Mouse (Mus musculus) T-helper 2 cell (primary cell): ENCODE measurements around the gene Lcmt1.

Experiments
- in situ Hi-C: fragments of 300-600 bp; cut with MboI, MseI; formaldehyde crosslinking; loops from one replicate; pipeline ENCODE4 v1.15.1; 2025; ENCODE audit warnings: high pct_unique_total_duplicates

The Lcmt1 gene

DNA sequence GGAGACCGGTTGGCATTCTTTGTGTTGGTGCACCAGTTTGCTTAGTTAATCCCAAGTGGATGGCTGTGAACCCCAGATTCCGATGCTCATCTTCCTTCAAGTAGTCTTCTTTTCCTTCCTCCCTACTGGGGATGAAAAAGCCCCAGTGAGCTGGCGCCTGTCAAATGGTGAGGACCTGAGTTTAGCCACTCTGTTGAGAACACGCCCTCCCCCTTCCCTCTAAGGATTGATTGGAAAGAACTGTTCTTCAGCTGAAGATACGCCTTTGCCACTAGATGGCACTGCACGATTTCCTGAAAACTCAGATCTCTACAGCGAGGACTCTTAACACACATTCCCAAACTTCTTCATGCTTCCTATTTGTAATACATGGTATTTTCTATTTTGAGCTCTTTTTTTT is 29.2 kb downstream of the Lcmt1 start:
- in situ Hi-C loops, result no loop called here

DNA sequence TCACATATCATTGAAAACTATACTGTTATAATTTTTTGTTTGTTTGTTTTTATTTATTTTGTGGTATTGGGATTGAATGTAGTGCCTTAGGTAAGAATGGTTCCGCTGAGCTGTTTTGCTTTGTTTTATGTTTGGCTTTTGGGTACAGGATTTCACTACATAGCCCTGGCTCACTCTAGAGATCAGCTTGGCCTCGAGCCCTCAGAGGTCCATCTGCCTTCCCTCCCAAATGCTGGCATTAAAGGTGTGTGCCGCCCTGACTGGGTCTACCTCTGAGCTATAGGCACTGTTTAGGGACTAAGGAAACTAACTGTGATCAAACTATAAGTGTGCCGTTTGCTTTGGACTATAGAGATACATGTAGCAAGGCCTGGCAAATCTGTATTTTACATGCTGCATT is 29.7 kb downstream of the Lcmt1 start:
- in situ Hi-C loops, result no loop called here

DNA sequence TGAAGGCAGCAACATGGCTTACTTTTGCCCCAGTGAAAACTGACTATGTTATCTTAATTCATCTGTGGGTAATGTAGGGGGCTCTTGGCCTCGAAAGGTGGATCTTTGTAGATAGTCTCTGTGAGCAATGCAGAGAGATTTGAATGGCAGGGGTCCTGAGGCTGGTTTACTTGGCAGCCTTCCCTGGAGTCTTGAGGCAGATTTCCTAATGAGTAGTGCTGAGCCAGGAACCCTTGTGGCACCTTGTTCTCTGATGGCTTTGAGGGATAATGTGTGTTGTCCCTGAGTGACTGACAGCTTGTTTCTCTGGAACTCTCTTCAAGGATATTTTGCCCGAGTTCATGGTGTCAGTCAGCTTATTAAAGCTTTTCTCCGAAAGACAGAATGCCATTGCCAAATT is 31.5 kb downstream of the Lcmt1 start:
- in situ Hi-C loops, result no loop called here

GRCm38 (mm10) chr7:123404198-123404597 is 34.6 kb downstream of the Lcmt1 start:
- in situ Hi-C loops, result no loop called here

DNA sequence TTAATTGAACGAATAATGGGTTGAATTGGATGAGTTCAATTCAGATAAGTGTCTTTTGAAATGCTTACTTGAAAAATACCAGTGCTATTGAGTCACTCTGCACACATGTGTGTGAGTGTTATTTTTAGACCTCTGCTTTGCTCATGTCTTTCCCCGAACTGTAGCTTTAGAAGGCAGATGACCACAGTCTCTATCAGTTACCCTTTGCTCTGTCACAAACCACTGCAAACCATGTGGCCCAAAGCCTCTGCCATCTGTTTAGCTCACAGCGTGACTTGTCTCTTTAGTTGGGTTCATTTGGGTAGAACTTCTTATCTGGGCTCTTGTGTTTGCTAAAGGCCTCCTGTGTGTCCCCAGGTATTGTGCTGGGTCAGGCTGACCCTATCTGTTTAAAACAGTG is 36.0 kb downstream of the Lcmt1 start:
- in situ Hi-C loops, result no loop called here

DNA sequence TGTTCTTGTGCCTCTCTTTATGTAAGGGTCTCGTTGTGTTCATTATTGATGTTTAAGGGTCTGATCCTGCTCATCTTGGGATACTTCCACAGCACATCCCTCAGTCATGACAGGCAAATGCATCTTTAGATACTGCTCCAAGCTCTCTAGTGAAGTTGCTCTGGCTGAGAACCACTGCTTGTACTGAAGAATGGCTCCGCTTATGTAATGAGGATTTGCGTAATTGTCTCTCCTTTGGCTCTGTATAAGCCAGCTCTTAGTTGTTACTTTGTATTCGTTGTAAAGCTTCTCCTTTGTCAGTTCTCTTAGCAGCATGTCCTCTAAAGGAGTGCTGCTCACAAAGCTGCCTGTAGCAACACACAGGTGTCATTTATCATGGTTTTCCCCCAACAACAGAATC is 37.4 kb downstream of the Lcmt1 start:
- in situ Hi-C loops, result no loop called here

DNA sequence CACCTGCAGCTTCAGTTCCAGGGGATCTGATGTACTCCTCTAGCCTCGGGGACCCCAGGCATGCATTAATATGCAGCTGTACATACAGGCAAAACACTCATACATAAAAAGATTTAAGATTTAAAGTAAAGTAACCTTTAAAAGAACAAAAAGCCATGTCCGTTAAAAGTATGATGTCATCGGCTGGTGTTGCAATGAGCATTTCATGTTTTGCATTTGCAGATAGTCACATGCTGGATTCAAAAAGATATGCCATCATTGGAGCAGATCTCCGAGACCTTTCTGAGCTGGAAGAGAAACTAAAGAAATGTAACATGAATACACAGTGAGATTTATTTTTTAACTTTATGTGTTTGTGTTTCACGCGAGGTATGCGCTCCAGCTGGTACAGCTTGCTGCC is 40.9 kb downstream of the Lcmt1 start:
- in situ Hi-C loops, result no loop called here

DNA sequence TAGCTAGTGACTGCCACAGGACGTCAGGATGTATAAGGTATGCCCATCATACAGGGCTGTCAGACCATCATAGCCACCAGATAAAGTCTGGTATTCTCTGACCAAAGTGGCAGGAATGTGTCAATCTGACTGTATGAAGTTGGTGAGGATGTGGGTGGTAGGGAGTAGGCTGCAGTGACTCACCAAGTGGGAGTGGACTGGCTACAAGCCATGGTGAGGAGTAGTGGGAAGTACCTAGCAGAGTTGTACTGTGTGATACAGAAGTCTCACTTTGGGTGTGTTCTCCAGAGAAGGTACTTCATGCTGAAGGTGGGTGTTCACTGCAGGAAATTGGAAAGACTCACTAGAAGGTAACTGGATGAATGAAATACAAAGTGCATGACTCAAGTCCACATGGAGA is 41.5 kb downstream of the Lcmt1 start:
- in situ Hi-C loops, result no loop called here

DNA sequence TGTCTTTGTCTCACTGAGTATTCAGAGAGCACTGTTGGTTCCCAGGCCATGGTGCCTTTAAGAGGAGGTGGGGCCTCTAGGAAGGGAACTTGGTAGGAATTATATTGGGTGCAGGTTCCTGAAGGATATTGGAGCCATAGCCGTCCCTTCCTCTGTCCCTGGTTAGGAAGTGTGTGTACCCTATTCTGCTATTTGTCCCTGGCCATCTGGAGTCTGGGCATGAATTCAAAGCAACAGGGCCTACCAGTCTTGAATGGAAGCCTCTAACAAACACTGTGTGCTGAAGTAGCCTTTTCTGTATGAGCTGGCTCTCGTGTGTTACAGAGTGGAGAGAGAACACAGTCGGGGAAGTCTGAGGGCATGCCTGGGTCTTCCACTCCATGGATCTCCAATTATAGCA is 42.6 kb downstream of the Lcmt1 start:
- in situ Hi-C loops, result no loop called here

DNA sequence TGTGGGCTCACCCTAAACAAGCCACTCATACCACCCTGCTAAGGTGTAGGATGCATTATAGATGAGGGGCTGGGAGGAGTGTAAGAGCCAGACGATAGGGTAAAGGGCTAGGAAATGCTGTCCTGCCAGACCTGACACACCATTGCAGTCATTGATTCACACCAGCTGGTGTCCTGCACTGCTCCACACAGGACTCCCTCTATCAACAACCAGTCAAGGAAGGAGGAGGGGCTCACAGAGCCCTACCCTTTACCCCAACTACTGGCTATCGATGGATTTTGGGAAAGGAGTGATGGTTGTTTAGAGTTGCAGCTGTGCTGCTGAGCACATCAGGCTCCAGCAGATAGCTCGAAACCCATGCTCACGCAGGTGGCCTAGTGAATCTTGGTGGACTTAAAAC is 47.2 kb downstream of the Lcmt1 start:
- in situ Hi-C loops, result no loop called here

DNA sequence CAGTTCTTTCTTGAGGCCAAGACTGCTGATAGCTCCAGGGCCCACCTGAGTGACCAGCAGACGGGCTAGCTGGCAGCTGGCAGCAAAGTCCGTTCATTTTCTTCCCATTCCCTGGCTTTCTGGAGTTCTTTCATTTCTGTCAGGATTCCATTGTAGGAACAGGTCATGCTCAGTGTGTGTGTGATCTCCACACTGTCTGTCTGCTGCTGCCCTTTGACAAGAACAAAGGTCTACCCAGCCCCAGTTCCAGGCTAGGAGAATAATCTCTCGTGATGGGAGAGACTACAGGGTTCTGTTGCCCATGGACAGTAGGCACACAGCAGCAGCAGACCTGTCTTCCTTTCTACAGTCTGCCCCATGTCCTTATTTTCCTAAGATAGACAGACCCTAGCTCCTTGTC is 48.1 kb downstream of the Lcmt1 start:
- in situ Hi-C loops, result no loop called here

DNA sequence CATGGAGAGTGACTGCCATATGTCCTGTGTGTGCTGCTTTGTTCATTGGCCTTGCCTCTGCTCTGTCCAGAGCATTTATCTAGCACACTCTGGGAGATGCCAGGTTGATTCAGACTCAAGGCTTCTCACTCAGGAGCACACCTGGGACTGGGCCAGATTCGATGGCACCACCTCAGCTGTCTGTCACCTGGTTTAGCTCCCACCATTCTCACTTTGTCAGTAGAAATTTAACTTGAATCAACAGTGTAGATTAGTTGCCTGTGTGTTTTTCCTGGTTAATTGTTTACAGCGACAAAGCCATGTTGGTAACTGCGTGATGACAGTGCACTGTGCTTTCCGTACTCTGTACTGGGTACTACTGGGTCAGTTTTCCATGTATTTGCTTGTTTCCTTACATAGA is 50.4 kb downstream of the Lcmt1 start:
- in situ Hi-C loops, result no loop called here

GRCm38 (mm10) chr7:123421958-123422357 is 52.4 kb downstream of the Lcmt1 start:
- in situ Hi-C loops, result no loop called here

DNA sequence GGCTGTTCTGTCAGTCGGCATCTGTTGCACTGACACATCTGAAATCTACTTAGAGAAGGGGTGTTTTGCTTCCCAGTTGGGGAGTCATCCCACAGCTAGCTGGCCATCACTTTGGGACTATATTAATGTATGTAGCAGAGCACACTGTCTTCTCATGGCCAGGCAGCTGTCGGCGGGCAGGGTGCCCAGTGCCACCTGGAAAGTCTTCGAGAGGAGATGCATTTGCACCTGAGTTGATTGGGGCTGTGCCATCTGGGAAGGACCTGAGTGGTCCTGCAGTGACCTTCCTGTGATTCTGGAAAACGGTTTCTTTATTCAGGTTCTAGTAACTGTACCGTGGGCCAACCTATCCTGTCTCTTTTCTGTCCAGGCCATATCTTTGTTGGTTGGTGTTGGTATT is 54.7 kb downstream of the Lcmt1 start:
- in situ Hi-C loops, result no loop called here

DNA sequence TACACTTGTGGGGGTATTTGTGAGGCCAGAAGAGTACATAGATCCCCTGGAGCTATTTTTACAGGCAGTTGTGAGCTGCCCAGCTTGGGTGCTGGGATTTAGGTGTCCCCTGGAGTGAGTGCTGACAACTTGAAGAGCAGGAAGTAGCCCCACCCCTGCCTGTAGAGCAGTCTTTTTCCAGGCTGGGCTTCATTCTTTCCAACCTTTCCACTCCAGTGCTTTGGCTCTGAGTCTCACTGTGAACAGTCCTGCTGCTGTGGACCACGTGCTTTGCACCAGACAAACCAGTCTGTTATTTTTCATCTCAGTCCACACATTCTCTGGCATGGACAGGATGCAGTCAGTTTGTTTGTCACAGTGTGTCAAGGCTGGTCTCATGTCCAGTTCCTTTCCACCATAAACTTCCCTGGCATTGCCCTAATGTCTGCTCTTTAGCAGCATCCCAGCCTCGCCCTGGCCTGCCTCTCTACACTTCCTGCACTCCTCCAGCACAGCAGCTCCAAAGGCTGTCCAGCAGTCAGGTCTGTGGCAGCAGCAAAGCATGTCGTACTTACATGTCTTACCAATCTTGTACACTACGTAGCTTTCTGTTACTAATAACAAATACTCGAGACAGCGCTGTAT is 55.7 kb downstream of the Lcmt1 start:
- in situ Hi-C loops, result no loop called here

- in situ Hi-C loops, result no loop called here
Observed at GRCm38 (mm10) chr7:123429624-123430410, 60.2 kb downstream of the Lcmt1 start.

GRCm38 (mm10) chr7:123430411-123430705 is 60.8 kb downstream of the Lcmt1 start:
- in situ Hi-C loops, result no loop called here

GRCm38 (mm10) chr7:123431206-123431605 is 61.6 kb downstream of the Lcmt1 start:
- in situ Hi-C loops, result no loop called here

DNA sequence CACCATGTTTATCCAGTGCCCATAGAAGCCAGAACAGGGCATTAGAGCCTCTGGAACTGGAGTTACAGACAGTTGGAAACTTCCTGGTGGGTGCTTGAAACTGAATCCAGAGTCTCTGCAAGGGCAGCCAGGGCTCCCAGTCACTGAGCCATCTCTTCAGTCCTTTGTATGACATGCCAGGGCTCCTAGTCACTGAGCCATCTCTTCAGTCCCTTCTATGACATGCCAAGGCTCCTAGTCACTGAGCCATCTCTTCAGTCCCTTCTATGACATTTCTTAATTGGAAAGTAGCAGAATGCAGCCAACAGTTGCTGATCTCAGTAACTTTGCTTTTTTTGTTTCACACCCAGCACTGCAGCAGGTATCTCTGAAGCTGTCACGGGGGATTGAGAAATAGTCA is 72.5 kb downstream of the Lcmt1 start:
- in situ Hi-C loops, result no loop called here

DNA sequence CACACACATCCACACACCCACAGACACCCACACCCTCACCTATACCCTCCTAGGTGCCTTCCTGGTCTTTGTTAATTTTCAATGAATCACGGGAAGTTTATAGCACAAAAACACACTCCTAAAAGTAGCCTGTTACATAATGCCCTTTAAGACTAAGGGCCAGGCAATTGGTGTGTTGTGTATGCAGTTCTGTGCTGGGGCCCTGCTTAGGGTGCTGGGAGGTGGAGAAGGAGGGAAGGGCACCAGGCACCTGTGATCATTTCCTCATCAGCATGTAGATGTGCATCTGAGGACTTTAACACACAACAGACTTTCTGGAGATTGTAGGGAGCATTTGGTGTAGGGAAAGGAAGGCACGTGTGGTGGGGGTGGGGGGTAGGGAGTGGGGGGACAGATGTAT is 79.2 kb downstream of the Lcmt1 start:
- in situ Hi-C loops, result no loop called here

DNA sequence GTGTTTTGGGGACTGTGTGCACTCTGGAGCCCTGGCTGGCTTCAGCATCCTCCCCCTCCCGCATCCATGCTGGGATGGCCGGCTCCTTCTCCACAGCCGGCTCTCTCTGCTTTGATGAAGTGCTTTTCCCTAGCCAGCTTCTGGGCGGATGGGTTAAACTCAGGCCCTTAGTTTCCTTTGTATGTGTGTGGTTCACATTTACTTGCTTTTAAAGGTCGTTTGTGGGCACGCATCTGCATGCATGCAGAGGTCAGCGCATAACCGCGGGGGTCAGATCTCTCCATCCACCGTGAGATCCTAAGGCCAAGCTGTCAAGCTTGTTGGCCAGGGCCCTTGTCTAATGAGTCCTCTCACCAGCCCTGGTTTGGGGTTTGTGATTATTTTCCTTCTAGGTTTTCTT is 80.1 kb downstream of the Lcmt1 start:
- in situ Hi-C loops, result no loop called here

GRCm38 (mm10) chr7:123450515-123450914 is 80.9 kb downstream of the Lcmt1 start:
- in situ Hi-C loops, result no loop called here

- in situ Hi-C loops, result no loop called here
Observed at GRCm38 (mm10) chr7:123452551-123452950, 83.0 kb downstream of the Lcmt1 start.

- in situ Hi-C loops, result no loop called here
Observed at GRCm38 (mm10) chr7:123453066-123453465, 83.5 kb downstream of the Lcmt1 start.
